Mouse (Mus musculus): ENCODE data around the gene Psg23.
"Not testable (repeated sequence)": the region's sequence is repeated elsewhere in the genome, so short reads cannot be mapped to it uniquely, and the experiment has no call there.

DNA sequence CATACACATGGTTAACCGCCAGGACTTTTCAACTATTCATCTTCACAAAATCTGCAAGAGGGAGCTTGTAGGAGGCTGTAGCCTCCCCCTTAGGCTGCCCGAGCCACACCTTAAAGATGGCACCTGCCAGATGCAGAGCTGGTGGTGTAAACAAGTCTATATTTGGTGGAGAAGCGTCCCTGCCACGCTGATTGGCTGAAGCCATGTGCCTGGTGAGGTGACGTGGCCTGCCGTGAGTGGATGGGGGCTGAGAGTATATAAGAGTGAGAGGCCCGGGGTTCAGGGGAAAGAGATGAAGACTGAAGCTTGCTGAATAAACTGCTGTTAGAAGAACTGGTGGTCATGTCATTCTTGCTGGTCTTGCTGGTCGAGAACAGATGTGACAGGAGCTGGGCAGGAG, 10.6 kb upstream of the Psg23 start:
- not testable (repeated sequence) for TF ChIP-seq POLR2A, CTCF (IDR thresholded peaks at IDR 0.05; ENCODE audit: extremely low read depth, insufficient read depth, low read length)
